Mouse (Mus musculus) embryo, embryonic 10.5 days (tissue): ENCODE measurements around the gene Cacna2d3.

Experiments
- DNase-seq: peaks from one replicate; pipeline ENCODE4 v3.0.0-alpha.2; 2015; ENCODE audit warnings: low spot score

The Cacna2d3 gene

DNA sequence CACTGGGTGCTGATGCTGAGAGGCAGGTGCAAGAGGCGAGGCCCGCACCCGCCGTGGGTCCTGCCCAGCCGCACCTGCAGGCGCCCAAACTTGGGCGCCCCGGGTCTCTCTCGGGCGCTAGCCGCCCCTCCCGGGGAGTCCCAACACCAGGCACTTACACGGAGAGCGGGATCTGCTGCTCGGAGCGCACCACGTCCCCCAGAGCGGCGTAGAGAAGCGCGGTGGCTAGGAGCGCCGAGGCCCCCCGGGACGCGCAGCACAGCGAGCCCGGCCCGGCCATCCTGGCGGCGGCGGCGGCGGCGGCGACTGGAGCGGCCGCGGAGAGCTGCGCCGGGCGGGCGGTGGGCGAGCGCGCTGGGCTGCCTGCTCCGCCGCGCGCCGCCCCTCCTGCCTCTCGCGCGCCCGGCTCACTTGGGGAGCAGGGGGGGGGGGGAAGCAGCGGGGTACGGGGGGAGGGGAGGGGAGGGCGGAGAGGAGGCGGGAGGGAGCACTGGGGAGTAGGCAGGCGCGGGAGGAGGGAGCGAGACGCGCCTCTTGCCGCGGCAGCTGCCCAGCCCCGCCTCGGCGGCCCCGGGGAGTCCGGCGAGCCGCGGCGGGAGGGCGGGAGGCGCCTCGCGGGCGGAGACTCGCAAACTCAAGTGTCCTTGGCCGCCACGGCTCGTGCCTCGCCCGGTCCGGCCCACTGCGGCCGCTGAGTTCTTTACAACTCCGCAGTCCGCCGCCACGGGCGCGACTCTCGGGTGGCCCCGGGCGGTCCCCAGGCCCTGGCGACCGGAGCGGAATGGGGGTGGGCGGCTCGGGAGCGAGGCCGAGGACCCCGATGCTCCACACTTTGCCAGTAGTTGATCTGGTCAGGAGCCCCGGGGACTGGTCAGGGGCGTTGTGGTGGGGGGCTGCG, at the start of gene Cacna2d3:
Gene Cacna2d3, minus strand, starts transcription at position 377 of the 898 bp plus-strand sequence.
- peak; percentile 73 for DNase-seq

DNA sequence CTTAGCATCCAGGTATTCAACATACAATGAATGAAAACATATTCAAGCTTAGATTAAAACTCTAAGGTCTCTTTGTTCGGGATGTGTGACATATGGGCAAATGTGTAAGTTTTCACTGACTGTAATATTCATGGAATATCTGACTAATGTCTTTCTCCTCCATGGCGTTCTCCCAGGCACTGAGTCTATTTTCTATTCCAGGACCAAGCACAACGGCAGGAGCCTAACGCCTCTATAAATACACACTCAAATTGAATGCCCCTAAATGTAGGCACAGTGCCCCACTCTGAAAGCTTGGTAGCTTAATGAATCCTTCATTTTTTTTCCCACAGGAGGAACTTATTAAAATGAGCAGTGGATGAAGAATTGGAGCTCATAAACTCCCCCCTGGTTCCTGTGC, 47.8 kb upstream of the Cacna2d3 start:
- no peak for DNase-seq

GRCm38 (mm10) chr14:29752876-29753275, 31.2 kb upstream of the Cacna2d3 start:
- DNase-seq: no peak

DNA sequence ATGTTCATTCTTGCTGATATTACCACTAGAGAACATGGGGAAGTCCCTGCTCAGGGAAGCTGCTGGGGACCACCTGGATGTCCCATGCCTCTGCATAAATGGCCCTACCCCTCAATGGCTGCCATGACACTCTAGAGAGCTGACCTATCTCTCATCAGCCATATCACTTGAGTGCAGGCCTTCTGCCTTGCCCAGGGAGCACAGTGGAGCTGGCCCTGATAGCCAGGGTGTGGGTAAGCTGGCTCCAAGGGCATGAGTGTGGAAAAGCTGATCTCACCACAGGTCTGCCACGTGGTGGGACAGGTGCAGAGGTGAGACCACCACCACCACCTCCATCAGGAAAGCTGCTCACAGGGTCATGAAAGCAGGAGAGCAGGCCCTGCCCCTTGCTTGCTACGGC, 17.1 kb upstream of the Cacna2d3 start:
- DNase-seq: no peak

- no peak for DNase-seq
These were observed 8.6 kb upstream of the Cacna2d3 start for GRCm38 (mm10) chr14:29730256-29730655.

GRCm38 (mm10) chr14:29729009-29729408, 7.3 kb upstream of the Cacna2d3 start:
- no peak for DNase-seq

DNA sequence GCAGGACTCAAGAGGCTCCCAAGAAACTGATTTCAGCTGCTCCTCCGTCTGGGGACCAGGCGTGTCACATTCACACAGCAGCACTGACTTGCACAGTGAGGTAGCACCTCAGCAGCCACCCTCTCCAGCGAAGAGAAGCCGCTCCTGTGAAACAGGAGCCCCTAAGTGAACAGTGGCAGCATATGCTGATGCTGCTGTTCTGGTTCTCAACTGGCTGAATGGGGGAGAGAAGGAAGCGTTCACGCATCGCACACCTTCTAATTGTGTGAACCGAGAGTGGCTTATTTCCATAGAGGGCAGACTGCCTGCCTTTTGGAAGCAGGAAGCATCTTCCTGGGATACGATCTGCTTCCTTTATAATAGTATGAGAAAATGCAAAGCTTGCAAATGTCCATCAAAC, 5.9 kb upstream of the Cacna2d3 start:
- DNase-seq: no peak

- DNase-seq: peak; percentile 18
These were observed 1.6 kb upstream of the Cacna2d3 start for GRCm38 (mm10) chr14:29723267-29723666.

GRCm38 (mm10) chr14:29722386-29723221, 940 bp upstream of the Cacna2d3 start:
- peak; percentile 71 for DNase-seq

DNA sequence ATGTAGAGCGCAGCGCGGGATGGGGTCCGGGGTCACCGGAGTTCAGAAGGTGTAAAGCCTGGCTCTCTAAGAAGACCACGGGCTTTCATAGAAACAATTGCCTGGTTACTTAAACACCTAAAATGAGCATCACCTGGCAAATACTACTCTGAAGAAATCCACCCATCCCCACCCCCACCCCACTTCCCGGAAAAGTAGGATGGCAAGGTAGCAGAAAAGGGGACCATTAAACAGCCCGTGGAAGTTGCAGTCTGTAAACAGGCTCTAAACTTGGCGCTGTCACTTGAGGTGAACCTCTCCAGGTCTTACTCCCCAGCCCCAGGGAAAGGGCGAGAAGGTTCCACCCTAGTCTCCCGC, 555 bp downstream of the Cacna2d3 start:
- DNase-seq: peak; percentile 31

DNA sequence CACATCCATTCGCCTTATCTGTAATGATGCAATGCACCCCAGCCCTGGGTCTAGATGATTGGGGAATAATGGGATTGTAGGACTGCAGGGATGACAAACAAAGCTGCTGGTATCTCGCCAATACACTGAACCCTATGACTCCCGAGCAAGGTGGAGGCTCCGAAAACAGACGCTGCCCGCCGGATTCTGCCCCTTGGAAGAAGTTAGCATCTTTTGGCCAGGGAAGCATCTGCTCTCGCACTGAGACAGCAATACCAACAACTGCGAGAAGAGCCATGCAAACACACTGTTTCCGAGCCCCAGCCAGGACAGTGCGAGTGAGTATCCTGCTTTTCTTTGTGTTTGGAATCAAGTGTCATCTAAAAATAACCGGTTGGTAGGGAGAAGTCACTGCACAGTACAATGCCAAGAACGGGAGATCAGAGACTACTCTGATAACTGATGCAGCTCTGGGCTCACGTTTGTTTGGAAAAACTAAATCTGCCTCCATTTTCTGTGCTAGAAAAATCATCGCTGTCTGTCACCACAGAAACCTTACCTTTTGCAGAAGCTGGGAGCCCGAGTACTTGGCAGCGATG, 1.2 kb downstream of the Cacna2d3 start:
- DNase-seq: peak; percentile 36

- no peak for DNase-seq
These were observed 9.0 kb downstream of the Cacna2d3 start for GRCm38 (mm10) chr14:29712621-29713020.

- DNase-seq: no peak
These were observed 13.9 kb downstream of the Cacna2d3 start for GRCm38 (mm10) chr14:29707561-29708335.

- no peak for DNase-seq
These were observed 18.9 kb downstream of the Cacna2d3 start for GRCm38 (mm10) chr14:29702762-29703161.

- peak; percentile 70 for DNase-seq
These were observed 25.5 kb downstream of the Cacna2d3 start for GRCm38 (mm10) chr14:29696131-29696530.

DNA sequence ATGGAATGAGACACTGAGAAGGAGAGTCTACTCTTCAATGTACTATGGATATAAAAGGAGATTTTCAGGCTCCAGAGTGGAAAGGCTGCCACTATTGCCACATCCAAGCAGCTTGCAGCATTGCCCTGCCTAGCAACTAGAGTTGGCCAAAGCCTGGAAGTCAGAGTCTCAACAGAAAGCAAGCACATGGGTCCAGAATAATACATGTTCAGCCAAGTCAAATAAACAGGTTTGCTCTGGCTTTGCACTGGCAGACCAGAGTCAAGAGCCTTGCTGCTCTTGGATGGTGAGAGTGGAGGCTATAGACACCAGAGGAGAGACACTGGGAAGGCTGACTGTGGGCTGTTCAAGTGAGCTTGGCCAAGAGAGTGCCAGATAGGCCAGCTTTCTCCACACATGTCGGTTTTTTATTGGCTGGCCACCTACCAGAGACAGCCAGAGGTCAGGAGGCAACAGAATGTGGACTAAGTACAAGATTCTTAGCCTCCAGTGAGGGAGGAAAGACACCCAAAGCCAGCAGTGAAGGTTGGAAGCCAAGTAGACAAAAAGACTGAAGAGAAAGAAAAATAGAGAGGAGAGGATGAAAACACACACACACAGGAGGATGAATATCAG, 49.1 kb downstream of the Cacna2d3 start:
- no peak for DNase-seq

- no peak for DNase-seq
These were observed 51.8 kb downstream of the Cacna2d3 start for GRCm38 (mm10) chr14:29669826-29670225.

DNA sequence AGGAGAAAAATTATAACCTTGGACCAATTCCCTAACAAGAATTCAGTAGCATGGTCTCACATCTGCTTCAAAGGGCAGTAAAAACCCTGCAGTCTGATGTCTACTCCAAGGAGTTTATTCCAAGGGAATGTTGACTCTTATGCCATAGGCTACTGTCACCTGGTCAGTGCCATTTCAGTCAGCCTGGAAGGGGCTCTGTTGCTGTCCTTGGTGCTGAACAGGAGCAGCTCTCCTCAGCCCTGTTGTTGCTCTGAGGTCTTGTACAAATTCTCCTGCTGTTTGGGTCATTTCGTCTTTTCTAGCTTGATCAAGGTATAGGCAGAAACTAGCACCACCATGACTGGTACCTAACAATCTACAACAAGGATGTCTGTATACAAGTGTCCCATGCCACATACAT, 64.7 kb downstream of the Cacna2d3 start:
- DNase-seq: peak; percentile 78

DNA sequence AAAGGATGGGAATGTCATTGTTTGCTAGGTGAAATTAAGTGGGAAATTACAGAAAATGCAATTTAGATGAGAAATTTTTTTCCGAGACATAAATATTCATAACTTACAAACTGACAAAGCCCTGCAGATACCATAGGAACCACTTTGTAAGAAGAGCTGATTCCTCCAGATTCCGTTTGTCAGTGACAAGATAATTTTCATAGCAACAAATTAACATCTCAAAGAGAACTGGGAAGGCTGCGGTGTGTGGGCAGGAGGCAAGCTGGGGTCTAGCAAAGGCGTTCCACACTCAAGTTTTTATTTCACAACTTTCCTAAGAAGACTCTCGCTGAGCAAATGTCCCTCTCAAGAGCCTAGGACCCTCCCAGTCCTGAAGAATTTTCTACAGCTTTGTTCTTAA, 71.1 kb downstream of the Cacna2d3 start:
- DNase-seq: no peak

GRCm38 (mm10) chr14:29648721-29649120, 72.9 kb downstream of the Cacna2d3 start:
- DNase-seq: no peak

- DNase-seq: no peak
These were observed 76.2 kb downstream of the Cacna2d3 start for GRCm38 (mm10) chr14:29645421-29645820.
